Mouse (Mus musculus) regulatory T cell (primary cell): ENCODE results near the gene Cdc37.

ENCODE experiments used
- in situ Hi-C: fragments of 300-600 bp; cut with MboI, MseI; formaldehyde crosslinking; loops from one replicate; pipeline ENCODE4 v1.15.1; 2025; ENCODE audit warnings: high pct_unique_total_duplicates

The Cdc37 gene

GRCm38 (mm10) chr9:21135941-21136381 lies 13.8 kb downstream of the Cdc37 start:
- in situ Hi-C loops: no loop called here

- in situ Hi-C loops: no loop called here
Observed at GRCm38 (mm10) chr9:21135329-21135890, 14.4 kb downstream of the Cdc37 start.

- in situ Hi-C loops: no loop called here
Observed at GRCm38 (mm10) chr9:21134595-21135328, 15.0 kb downstream of the Cdc37 start.

- in situ Hi-C loops: no loop called here
Observed at GRCm38 (mm10) chr9:21133064-21133707, 16.6 kb downstream of the Cdc37 start.

- in situ Hi-C loops: no loop called here
Observed at GRCm38 (mm10) chr9:21132102-21132775, 17.5 kb downstream of the Cdc37 start.

GRCm38 (mm10) chr9:21131059-21131956 lies 18.5 kb downstream of the Cdc37 start, which contains the start of gene Tyk2:
Gene Tyk2 (minus strand): TSS chr9:21131243.
- in situ Hi-C loops: no loop called here

- in situ Hi-C loops: loop anchor here (5.0 kb wide), 1 partner anchor 34 kb away; the partner anchor contains the start of genes Gm38431 and Raver1
Observed at GRCm38 (mm10) chr9:21126259-21126627, 23.5 kb downstream of the Cdc37 start.

GRCm38 (mm10) chr9:21125502-21126258 lies 24.1 kb downstream of the Cdc37 start:
- in situ Hi-C loops: loop anchor here (5.0 kb wide), 1 partner anchor 33 kb away; the partner anchor contains the start of genes Gm38431 and Raver1

GRCm38 (mm10) chr9:21124837-21125236 lies 24.9 kb downstream of the Cdc37 start:
- in situ Hi-C loops: loop anchor here (5.0 kb wide), 1 partner anchor 33 kb away; the partner anchor contains the start of genes Gm38431 and Raver1

GRCm38 (mm10) chr9:21121483-21121882 lies 28.3 kb downstream of the Cdc37 start:
- in situ Hi-C loops: no loop called here

GRCm38 (mm10) chr9:21117073-21117472 lies 32.7 kb downstream of the Cdc37 start:
- in situ Hi-C loops: no loop called here

GRCm38 (mm10) chr9:21115105-21115504 lies 34.7 kb downstream of the Cdc37 start:
- in situ Hi-C loops: no loop called here

- in situ Hi-C loops: no loop called here
Observed at GRCm38 (mm10) chr9:21114190-21114589, 35.6 kb downstream of the Cdc37 start.

GRCm38 (mm10) chr9:21113751-21114150 lies 36.0 kb downstream of the Cdc37 start:
- in situ Hi-C loops: no loop called here

- in situ Hi-C loops: no loop called here
Observed at GRCm38 (mm10) chr9:21107607-21108237, 42.1 kb downstream of the Cdc37 start.

GRCm38 (mm10) chr9:21105760-21106564 lies 43.8 kb downstream of the Cdc37 start:
- in situ Hi-C loops: no loop called here

GRCm38 (mm10) chr9:21104814-21105213 lies 45.0 kb downstream of the Cdc37 start:
- in situ Hi-C loops: no loop called here

GRCm38 (mm10) chr9:21102076-21102475 lies 47.7 kb downstream of the Cdc37 start:
- in situ Hi-C loops: no loop called here
